Mouse (Mus musculus) CD4-positive naive resting alpha-beta T cell, adult 57 days (primary cell): ENCODE measurements around the gene Tnni3. TPM values are rescaled to one million over a fixed set of nuclear protein-coding genes. Genes with fewer than 3 reads are reported as not detected.

Experiments
- total RNA-seq: library from RNA; stranded (reverse); gene quantifications from one replicate; pipeline ENCODE4 v1.2.4, GENCODE M21; 2023

The Tnni3 gene
- total RNA-seq, result not detected

GRCm38 (mm10) chr7:4524212-4524922, at the start of gene Tnni3:
Gene Tnni3, minus strand, starts transcription at chr7:4524229.

GRCm38 (mm10) chr7:4547221-4547641, 23.2 kb upstream of the Tnni3 start, which contains the start of gene Syt5:
Gene Syt5, minus strand, starts transcription at chr7:4547541.

GRCm38 (mm10) chr7:4532005-4532729, 8.1 kb upstream of the Tnni3 start, which contains the start of gene Dnaaf3:
Gene Dnaaf3, minus strand, starts transcription at chr7:4532453.

GRCm38 (mm10) chr7:4516332-4517050, 7.5 kb downstream of the Tnni3 start, which contains the start of gene Tnnt1:
Gene Tnnt1, minus strand, starts transcription at chr7:4516382.

GRCm38 (mm10) chr7:4501558-4502397, 22.3 kb downstream of the Tnni3 start, which contains the start of gene Ppp1r12c:
Gene Ppp1r12c, minus strand, starts transcription at chr7:4501680.

Other genes with a start within 250 kb of the Tnni3 start
- 2.2 TPM for gene Ncr1, start 186.5 kb downstream of the Tnni3 start, total RNA-seq
- not detected for gene Gp6, start 126.5 kb downstream of the Tnni3 start, total RNA-seq
- 10.8 TPM for gene Rdh13, start 78.6 kb downstream of the Tnni3 start, total RNA-seq
- gene Eps8l1, start 63.6 kb downstream of the Tnni3 start, total RNA-seq, result 18.9 TPM
- 279 TPM for gene Ppp1r12c, start 22.5 kb downstream of the Tnni3 start, total RNA-seq
- gene Tnnt1, start 7.8 kb downstream of the Tnni3 start, total RNA-seq, result 5.2 TPM
- gene Dnaaf3, start 8.2 kb upstream of the Tnni3 start, total RNA-seq, result not detected
- not detected for gene Syt5, start 23.3 kb upstream of the Tnni3 start, total RNA-seq
- 0.33 TPM for gene Ptprh, start 79.8 kb upstream of the Tnni3 start, total RNA-seq
- gene Tmem86b, start 107.2 kb upstream of the Tnni3 start, total RNA-seq, result 59.6 TPM
- gene Ppp6r1, start 134.8 kb upstream of the Tnni3 start, total RNA-seq, result 282 TPM
- 76.6 TPM for gene Hspbp1, start 160.8 kb upstream of the Tnni3 start, total RNA-seq
- not detected for gene Brsk1, start 166.4 kb upstream of the Tnni3 start, total RNA-seq
- gene Tmem150b, start 201.0 kb upstream of the Tnni3 start, total RNA-seq, result not detected
- gene Kmt5c, start 215.9 kb upstream of the Tnni3 start, total RNA-seq, result 70.4 TPM
- gene Cox6b2, start 228.9 kb upstream of the Tnni3 start, total RNA-seq, result 4.6 TPM
- not detected for gene Fam71e2, start 247.1 kb upstream of the Tnni3 start, total RNA-seq